Mouse (Mus musculus) testis, adult 2 months (tissue): ENCODE measurements around the gene Scyl1.

Experiments used
- CTCF ChIP-seq: fragments of 200-500 bp; IDR thresholded peaks from 2 replicates; pipeline ENCODE4 v1.5.1; 2012; ENCODE audit warnings: low read depth, mild to moderate bottlenecking, inconsistent platforms, low read length, moderate library complexity; ENCODE audit not compliant: control insufficient read depth, insufficient read depth, insufficient replicate concordance
- POLR2A ChIP-seq: fragments of 200-500 bp; IDR thresholded peaks from 2 replicates; pipeline ENCODE4 v1.6.1; 2012; ENCODE audit warnings: low read depth, mild to moderate bottlenecking, inconsistent platforms, low read length, moderate library complexity; ENCODE audit not compliant: control insufficient read depth

DNA sequence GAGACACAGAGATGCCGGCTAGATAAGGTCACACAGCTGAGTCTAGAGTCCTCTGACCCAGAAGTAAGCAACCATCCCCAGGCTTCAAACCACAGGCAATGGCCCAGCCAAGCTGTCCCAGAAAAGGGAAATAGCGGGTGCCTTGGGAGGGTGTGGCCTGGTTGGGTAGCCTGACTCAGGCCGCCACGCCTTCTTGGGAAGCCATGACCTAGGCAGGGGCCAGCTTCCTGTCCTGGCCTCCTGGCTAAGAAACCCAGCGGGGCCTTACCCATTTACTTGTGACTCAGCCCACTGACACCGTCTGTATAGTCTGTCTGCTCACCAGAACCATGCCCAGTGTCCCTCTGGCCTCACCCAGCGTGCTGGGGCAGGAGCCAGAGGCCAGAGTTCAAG is 46.7 kb downstream of the Scyl1 start:
- TF ChIP-seq POLR2A (peak; percentile 21; the same call in 1 of the 2 replicates), CTCF (no peak)
